Mouse (Mus musculus) MEL (cell line): ENCODE data around the gene Fv1.

Experiments
- CTCF ChIP-seq, 3 experiments: IDR thresholded peaks in 2 of 3; conservative IDR thresholded peaks in 1 of 3; 2 replicates each; pipeline ENCODE4 v1.5.1; 2011 to 2012; ENCODE audit warnings: low read length in 3 of 3, low read depth in 2 of 3, mild to moderate bottlenecking in 2 of 3, improper control_type of control experiment in 1 of 3, inconsistent platforms in 1 of 3, mixed read lengths in 1 of 3, moderate library complexity in 1 of 3; ENCODE audit not compliant: control insufficient read depth in 1 of 3, insufficient read depth in 1 of 3, poor library complexity in 1 of 3, severe bottlenecking in 1 of 3
- MAX ChIP-seq: IDR thresholded peaks from 2 replicates; pipeline ENCODE4 v1.6.1; 2011; ENCODE audit warnings: low read length, improper control_type of control experiment
- MAZ ChIP-seq: IDR thresholded peaks from 2 replicates; pipeline ENCODE4 v1.6.1; 2012; ENCODE audit warnings: low read depth, mild to moderate bottlenecking, inconsistent platforms, low read length, improper control_type of control experiment
- NELFE ChIP-seq: IDR thresholded peaks from 2 replicates; pipeline ENCODE4 v1.6.1; 2011; ENCODE audit warnings: low read depth, low read length, improper control_type of control experiment
- POLR2A ChIP-seq, 2 experiments: IDR thresholded peaks; 2 replicates each; pipeline ENCODE4 v1.6.1; 2011 to 2012; ENCODE audit warnings: low read length in 2 of 2, mild to moderate bottlenecking in 2 of 2, control low read depth in 1 of 2, improper control_type of control experiment in 1 of 2, low read depth in 1 of 2, moderate library complexity in 1 of 2; ENCODE audit not compliant: control insufficient read depth in 1 of 2, insufficient read depth in 1 of 2, poor library complexity in 1 of 2
- POLR2AphosphoS5 ChIP-seq: IDR thresholded peaks from 2 replicates; pipeline ENCODE4 v1.6.1; 2012; ENCODE audit warnings: low read depth, borderline replicate concordance, mild to moderate bottlenecking, inconsistent platforms, low read length, moderate library complexity, mixed read lengths
- SMC3 ChIP-seq: IDR thresholded peaks from 2 replicates; pipeline ENCODE4 v1.6.1; 2011; ENCODE audit warnings: low read depth, low read length, improper control_type of control experiment
- USF1 ChIP-seq: IDR thresholded peaks from 2 replicates; pipeline ENCODE4 v1.6.1; 2014; ENCODE audit warnings: low read depth, mild to moderate bottlenecking, inconsistent platforms, low read length, improper control_type of control experiment, moderate library complexity

GRCm38 (mm10) chr4:147883041-147883440, 14.3 kb downstream of the Fv1 start:
- TF ChIP-seq NELFE (no peak), MAZ (no peak), POLR2AphosphoS5 (no peak), MAX (no peak), USF1 (no peak), CTCF (IDR thresholded peaks at IDR 0.05 in 2 of 3, conservative IDR thresholded peaks at IDR 0.05 in 1 of 3; ENCODE audit: control insufficient read depth in 1 of 3, insufficient read depth in 1 of 3, low read depth in 2 of 3, low read length in 3 of 3, poor library complexity in 1 of 3, severe bottlenecking in 1 of 3) (no peak), SMC3 (no peak), POLR2A (IDR thresholded peaks at IDR 0.05; ENCODE audit: control insufficient read depth in 1 of 2, insufficient read depth in 1 of 2, low read depth in 1 of 2, low read length in 2 of 2, poor library complexity in 1 of 2) (no peak)
